Mouse (Mus musculus) forebrain, embryonic 11.5 days (tissue): ENCODE results near the gene Asap3. TPM values are rescaled to one million over a fixed set of nuclear protein-coding genes. Genes with fewer than 3 reads are reported as not detected.

Experiments used
- ATAC-seq: fragments of 200-750 bp; cut with Nextera tagmentation; replicated peaks from 2 replicates; pipeline ENCODE4 v1.8.0; 2017; ENCODE audit warnings: moderate TSS enrichment; ENCODE audit not compliant: low FRiP score
- DNase-seq: peaks from one replicate; pipeline ENCODE4 v3.0.0-alpha.2; 2017; ENCODE audit warnings: low spot score
- H3K27ac ChIP-seq: fragments of 300-500 bp; sonication (generic); 2 replicates; pipeline ENCODE4 v1.5.1; 2014; ENCODE audit warnings: low read depth, low read length
- H3K27me3 ChIP-seq: fragments of 300-500 bp; sonication (generic); 2 replicates; pipeline ENCODE4 v1.6.1; 2014; ENCODE audit warnings: mild to moderate bottlenecking, low read length, mixed read lengths; ENCODE audit not compliant: control insufficient read depth, insufficient read depth
- H3K36me3 ChIP-seq: fragments of 300-500 bp; sonication (generic); 2 replicates; pipeline ENCODE4 v1.6.1; 2014; ENCODE audit warnings: mild to moderate bottlenecking, low read length, moderate library complexity, mixed read lengths; ENCODE audit not compliant: control insufficient read depth, insufficient read depth
- H3K4me1 ChIP-seq: fragments of 300-500 bp; sonication (generic); replicated peaks from 2 replicates; pipeline ENCODE4 v1.6.1; 2014; ENCODE audit warnings: low read length, mixed read lengths; ENCODE audit not compliant: control insufficient read depth, insufficient read depth
- H3K4me2 ChIP-seq: fragments of 300-500 bp; sonication (generic); 2 replicates; pipeline ENCODE4 v1.6.1; 2014; ENCODE audit warnings: low read depth, mild to moderate bottlenecking, low read length, moderate library complexity, mixed read lengths; ENCODE audit not compliant: severe bottlenecking
- H3K4me3 ChIP-seq: fragments of 300-500 bp; sonication (generic); 2 replicates; pipeline ENCODE4 v1.5.1; 2014; ENCODE audit warnings: low read depth, low read length
- H3K9ac ChIP-seq: fragments of 300-500 bp; sonication (generic); 2 replicates; pipeline ENCODE4 v1.6.1; 2014; ENCODE audit warnings: low read length
- H3K9me3 ChIP-seq: fragments of 300-500 bp; sonication (generic); 2 replicates; pipeline ENCODE4 v1.6.1; 2016; ENCODE audit warnings: low read length, mixed read lengths; ENCODE audit not compliant: control insufficient read depth
- WGBS: fragments of 180-500 bp; shearing (Covaris S2); extraction: QIAGEN DNeasy Blood & Tissue Kit; methylation state at CpG from one replicate; pipeline ENCODE4 v1.1.7; 2014; 5-methylcytosine and 5-hydroxymethylcytosine counted together
- polyA plus RNA-seq: library from polyadenylated mRNA; unstranded; fragments of >200 nt; fragmentation: Nextera tagmentation; extraction: Ambion mirVana; gene quantifications from 2 replicates; pipeline ENCODE4 v1.2.1, GENCODE M21; 2014

Gene Asap3
- polyA plus RNA-seq, result 4.1 and 4.3 TPM in 2 replicates

DNA sequence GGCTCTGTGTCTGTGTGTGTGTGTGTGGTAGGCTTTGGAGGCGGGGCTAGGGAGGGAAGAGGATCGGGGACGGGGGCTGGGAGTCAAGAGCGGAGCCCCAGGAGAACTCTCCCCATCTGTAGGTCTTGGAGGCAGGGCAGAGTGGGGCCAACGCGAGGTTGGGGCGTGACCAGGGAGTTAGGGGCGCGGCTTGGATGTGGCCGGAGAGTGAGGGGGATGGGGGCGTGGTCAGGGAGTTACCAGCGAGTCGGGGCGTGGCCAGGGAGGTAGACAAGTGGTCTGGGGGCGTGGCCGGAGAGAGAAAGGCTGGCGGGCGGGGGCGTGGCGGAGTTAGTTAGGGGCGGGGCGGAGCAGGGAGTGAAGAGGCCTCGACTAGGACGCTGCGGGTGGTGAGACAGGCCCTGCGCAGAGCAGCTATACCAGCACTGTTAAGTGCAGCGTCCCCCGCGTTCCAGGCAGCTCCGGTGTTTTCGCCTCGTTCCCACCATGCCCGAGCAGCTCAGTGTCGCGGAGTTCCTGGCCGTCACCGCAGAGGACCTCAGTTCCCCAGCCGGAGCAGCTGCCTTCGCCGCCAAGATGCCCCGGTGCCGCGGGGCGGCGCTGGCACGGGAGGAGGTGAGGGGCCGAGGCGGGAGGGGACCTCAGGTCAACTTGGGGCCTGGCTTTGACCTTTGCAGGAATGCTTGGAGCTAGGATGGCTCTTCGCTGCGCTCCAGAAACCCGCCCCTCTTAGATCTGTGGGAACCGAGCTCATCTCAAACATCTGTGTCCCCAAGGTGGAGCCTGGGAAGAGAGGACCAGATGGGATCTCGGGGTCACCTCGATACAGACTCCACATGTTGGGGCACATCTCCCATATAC, at the start of gene Asap3:
TSS of gene Asap3 (plus strand) at position 333 of the 861 bp plus-strand sequence.
- H3K9me3 ChIP-seq, result no peaks in the 10 kb centered on the region
- under 1% methylated on average over 53 of the region's 54 CpGs for WGBS
- H3K27ac ChIP-seq, result no peak within 1 kb of the TSS
- ATAC-seq (peak; percentile 89), DNase-seq (peak; percentile 100)
- peaks cover 7% of the 10 kb centered on the region for H3K4me1 ChIP-seq
- peak within 1 kb of the TSS; percentile 70 for H3K9ac ChIP-seq
- H3K27me3 ChIP-seq, result no peaks in the 10 kb centered on the region
- peak within 1 kb of the TSS; percentile 96 for H3K4me2 ChIP-seq
- no peaks in the 10 kb centered on the region for H3K36me3 ChIP-seq
- peak within 1 kb of the TSS; percentile 51 for H3K4me3 ChIP-seq

GRCm38 (mm10) chr4:136158498-136158897, 47.7 kb upstream of the Asap3 start:
- H3K9ac ChIP-seq, result no peak overlapping the region
- WGBS, result 76% methylated on average over 6 of the region's 6 CpGs
- no peaks in the 10 kb centered on the region for H3K36me3 ChIP-seq
- H3K27ac ChIP-seq, result no peak overlapping the region
- H3K4me3 ChIP-seq, result no peak overlapping the region
- H3K4me1 ChIP-seq, result peaks cover 5% of the 10 kb centered on the region
- H3K9me3 ChIP-seq, result no peaks in the 10 kb centered on the region
- no peaks in the 10 kb centered on the region for H3K27me3 ChIP-seq
- DNase-seq (no peak), ATAC-seq (no peak)
- no peak overlapping the region for H3K4me2 ChIP-seq

DNA sequence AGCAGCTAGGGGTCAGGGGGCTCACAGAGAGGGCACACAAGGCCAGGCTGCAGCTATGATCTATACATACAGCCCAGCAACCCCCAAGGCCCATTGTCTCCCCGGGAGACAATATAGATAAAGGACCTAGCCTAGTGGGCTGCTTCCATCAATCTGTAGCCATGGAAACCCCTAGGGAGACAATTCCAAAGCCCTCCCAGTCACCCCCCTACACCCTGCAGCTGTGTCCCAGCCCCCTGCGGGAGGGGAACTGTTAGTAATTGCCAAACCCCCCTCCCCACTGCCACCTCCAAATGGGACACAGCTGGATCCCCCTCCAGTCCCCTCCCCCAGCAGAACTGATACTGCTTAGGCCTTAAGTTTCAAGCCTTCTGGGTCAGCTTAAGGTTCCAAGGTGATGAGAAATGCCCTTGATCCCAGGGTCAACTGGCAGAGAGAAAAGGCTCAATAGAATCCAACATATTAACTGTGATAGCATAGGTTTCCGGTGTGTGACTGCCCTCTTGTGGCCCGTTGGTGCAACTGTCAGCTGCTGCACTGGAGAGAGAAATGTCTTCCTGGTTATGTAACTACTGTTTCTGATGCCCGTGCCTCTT, 46.3 kb upstream of the Asap3 start:
- 2% methylated on average over 5 of the region's 5 CpGs for WGBS
- Histone ChIP-seq H3K27ac (peak overlapping the region; percentile 55; the same call in 1 of the 2 replicates), H3K9ac (peak overlapping the region; percentile 16; the same call in 1 of the 2 replicates), H3K4me2 (0 out of 2 replicates have a peak overlapping the region, but pooled peaks have one; percentile 22), H3K4me3 (no peak overlapping the region), H3K27me3 (no peaks in the 10 kb centered on the region), H3K4me1 (peaks cover 5% of the 10 kb centered on the region), H3K9me3 (no peaks in the 10 kb centered on the region), H3K36me3 (no peaks in the 10 kb centered on the region)
- ATAC-seq (peak; percentile 83), DNase-seq (peak; percentile 91)

DNA sequence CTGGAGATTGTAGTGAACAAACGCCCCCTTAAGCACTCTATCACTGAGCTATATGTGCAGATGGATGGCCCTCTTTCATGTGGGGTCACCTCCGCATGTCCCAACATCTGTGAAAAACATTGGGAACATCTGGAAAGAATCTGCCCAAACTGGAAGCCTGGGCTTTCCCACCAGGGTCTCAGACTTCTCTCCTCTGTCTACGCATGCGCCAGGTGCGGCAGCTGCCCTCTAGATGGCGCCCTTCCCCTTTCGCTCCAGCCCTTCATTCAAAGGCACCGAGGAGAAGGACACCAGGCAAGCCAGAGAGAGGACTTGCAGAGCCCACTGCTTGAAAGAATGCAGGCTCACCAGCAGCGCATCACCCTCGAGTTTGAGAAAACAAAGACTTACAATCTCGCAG, 42.7 kb upstream of the Asap3 start:
- H3K4me2 ChIP-seq, result no peak overlapping the region
- no peaks in the 10 kb centered on the region for H3K36me3 ChIP-seq
- H3K9me3 ChIP-seq, result no peaks in the 10 kb centered on the region
- H3K27me3 ChIP-seq, result no peaks in the 10 kb centered on the region
- no peak overlapping the region for H3K4me3 ChIP-seq
- H3K27ac ChIP-seq, result no peak overlapping the region
- H3K9ac ChIP-seq, result no peak overlapping the region
- 2% methylated on average over 11 of the region's 11 CpGs for WGBS
- ATAC-seq (peak; percentile 69; the same call in 1 of the 2 replicates), DNase-seq (peak; percentile 95)
- peaks cover 5% of the 10 kb centered on the region for H3K4me1 ChIP-seq

- Histone ChIP-seq H3K27me3 (no peaks in the 10 kb centered on the region), H3K36me3 (no peaks in the 10 kb centered on the region), H3K4me2 (no peak overlapping the region), H3K4me1 (peaks cover under 1% of the 10 kb centered on the region; the same call in 1 of the 2 replicates), H3K27ac (no peak overlapping the region), H3K9me3 (no peaks in the 10 kb centered on the region), H3K4me3 (no peak overlapping the region), H3K9ac (no peak overlapping the region)
- ATAC-seq (no peak), DNase-seq (no peak)
- WGBS, result 80% methylated on average over 8 of the region's 8 CpGs
Observed at GRCm38 (mm10) chr4:136164981-136165380, 41.2 kb upstream of the Asap3 start.

- Histone ChIP-seq H3K27ac (no peak overlapping the region), H3K36me3 (no peaks in the 10 kb centered on the region), H3K4me3 (no peak overlapping the region), H3K9me3 (no peaks in the 10 kb centered on the region), H3K9ac (no peak overlapping the region), H3K4me1 (0 out of 2 replicates have a peak, but pooled peaks cover 2% of the 10 kb centered on the region), H3K4me2 (no peak overlapping the region), H3K27me3 (no peaks in the 10 kb centered on the region)
- DNase-seq, result no peak
- no peak for ATAC-seq
- WGBS, result 81% methylated on average over 3 of the region's 3 CpGs
Observed at GRCm38 (mm10) chr4:136167701-136168100, 38.5 kb upstream of the Asap3 start.

GRCm38 (mm10) chr4:136170401-136170800, 35.8 kb upstream of the Asap3 start:
- ATAC-seq, result no peak

DNA sequence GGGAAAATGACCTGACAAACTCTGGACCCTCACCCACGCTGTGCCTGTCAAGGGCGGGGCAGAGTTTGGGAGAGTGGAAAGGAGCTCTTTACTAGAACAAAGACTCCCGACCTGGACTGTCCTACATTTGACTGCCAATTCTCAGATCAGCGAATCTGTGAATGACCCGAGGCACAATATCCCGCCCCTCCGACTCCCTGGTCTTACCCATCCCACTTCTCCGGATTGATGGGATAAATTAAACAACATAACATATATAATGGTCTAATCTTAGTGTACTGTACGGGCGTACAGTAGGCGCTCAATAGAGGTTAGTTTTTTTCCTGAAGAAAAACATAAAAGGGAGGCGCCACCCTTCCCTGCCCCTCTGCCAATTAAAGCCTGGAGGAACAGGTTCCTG, 34.7 kb upstream of the Asap3 start:
- Histone ChIP-seq H3K9ac (peak overlapping the region; percentile 64), H3K9me3 (no peaks in the 10 kb centered on the region), H3K27me3 (no peaks in the 10 kb centered on the region), H3K4me2 (peak overlapping the region; percentile 96), H3K27ac (no peak overlapping the region), H3K4me3 (peak overlapping the region; percentile 81), H3K36me3 (no peaks in the 10 kb centered on the region), H3K4me1 (peaks cover 8% of the 10 kb centered on the region)
- peak; percentile 45 for ATAC-seq
- WGBS, result 18% methylated on average over 12 of the region's 12 CpGs
- peak; percentile 52 for DNase-seq

More at GRCm38 (mm10) chr4:136170401-136170800, 35.8 kb upstream of the Asap3 start:
- 85% methylated on average over 4 of the region's 4 CpGs for WGBS
- H3K27ac ChIP-seq, result no peak overlapping the region
- H3K4me1 ChIP-seq, result peaks cover 6% of the 10 kb centered on the region
- H3K9ac ChIP-seq, result no peak overlapping the region
- no peak for DNase-seq
- no peaks in the 10 kb centered on the region for H3K36me3 ChIP-seq
- H3K4me3 ChIP-seq, result no peak overlapping the region
- H3K4me2 ChIP-seq, result no peak overlapping the region
- no peaks in the 10 kb centered on the region for H3K9me3 ChIP-seq
- H3K27me3 ChIP-seq, result no peaks in the 10 kb centered on the region
